Mouse (Mus musculus) limb, embryonic 11.5 days (tissue): ENCODE results near the gene Mapt. TPM values are rescaled to one million over a fixed set of nuclear protein-coding genes. Genes with fewer than 3 reads are reported as not detected.

Source experiments
- ATAC-seq: fragments of 200-750 bp; cut with Nextera tagmentation; 2 replicates; pipeline ENCODE4 v1.8.0; 2017; ENCODE audit warnings: low read depth; ENCODE audit not compliant: insufficient number of reproducible peaks, low FRiP score, low TSS enrichment
- DNase-seq: peaks from one replicate; pipeline ENCODE4 v3.0.0-alpha.2; 2015; ENCODE audit warnings: low spot score
- H3K27ac ChIP-seq: fragments of 300-500 bp; sonication (generic); replicated peaks from 2 replicates; pipeline ENCODE4 v1.5.1; 2014; ENCODE audit warnings: low read depth, mild to moderate bottlenecking, low read length
- H3K27me3 ChIP-seq: fragments of 300-500 bp; sonication (generic); 2 replicates; pipeline ENCODE4 v1.6.1; 2014; ENCODE audit warnings: mild to moderate bottlenecking, low read length, mixed read lengths; ENCODE audit not compliant: control insufficient read depth, insufficient read depth
- H3K36me3 ChIP-seq: fragments of 300-500 bp; sonication (generic); 2 replicates; pipeline ENCODE4 v1.6.1; 2014; ENCODE audit warnings: mild to moderate bottlenecking, low read length, moderate library complexity, mixed read lengths; ENCODE audit not compliant: control insufficient read depth, insufficient read depth
- H3K4me1 ChIP-seq: fragments of 300-500 bp; sonication (generic); 2 replicates; pipeline ENCODE4 v1.6.1; 2014; ENCODE audit warnings: low read length, mixed read lengths; ENCODE audit not compliant: control insufficient read depth, insufficient read depth
- H3K4me2 ChIP-seq: fragments of 300-500 bp; sonication (generic); 2 replicates; pipeline ENCODE4 v1.6.1; 2014; ENCODE audit warnings: low read depth, mild to moderate bottlenecking, moderate library complexity; ENCODE audit not compliant: severe bottlenecking
- H3K4me3 ChIP-seq: fragments of 300-500 bp; sonication (generic); 2 replicates; pipeline ENCODE4 v1.5.1; 2014; ENCODE audit warnings: low read depth, low read length
- H3K9ac ChIP-seq: fragments of 300-500 bp; sonication (generic); 2 replicates; pipeline ENCODE4 v1.6.1; 2014; ENCODE audit warnings: mild to moderate bottlenecking, low read length
- H3K9me3 ChIP-seq: fragments of 300-500 bp; sonication (generic); 2 replicates; pipeline ENCODE4 v1.6.1; 2016; ENCODE audit warnings: low read length; ENCODE audit not compliant: control insufficient read depth
- WGBS: fragments of 180-500 bp; shearing (Covaris S2); extraction: QIAGEN DNeasy Blood & Tissue Kit; methylation state at CpG from one replicate; pipeline ENCODE4 v1.1.7; 2014; 5-methylcytosine and 5-hydroxymethylcytosine counted together
- polyA plus RNA-seq: library from polyadenylated mRNA; unstranded; fragments of >200 nt; fragmentation: Nextera tagmentation; extraction: Ambion mirVana; gene quantifications from 2 replicates; pipeline ENCODE4 v1.2.1, GENCODE M21; 2014

The Mapt gene
- polyA plus RNA-seq, 1 experiment from 2014 or later: 1.1 TPM

DNA sequence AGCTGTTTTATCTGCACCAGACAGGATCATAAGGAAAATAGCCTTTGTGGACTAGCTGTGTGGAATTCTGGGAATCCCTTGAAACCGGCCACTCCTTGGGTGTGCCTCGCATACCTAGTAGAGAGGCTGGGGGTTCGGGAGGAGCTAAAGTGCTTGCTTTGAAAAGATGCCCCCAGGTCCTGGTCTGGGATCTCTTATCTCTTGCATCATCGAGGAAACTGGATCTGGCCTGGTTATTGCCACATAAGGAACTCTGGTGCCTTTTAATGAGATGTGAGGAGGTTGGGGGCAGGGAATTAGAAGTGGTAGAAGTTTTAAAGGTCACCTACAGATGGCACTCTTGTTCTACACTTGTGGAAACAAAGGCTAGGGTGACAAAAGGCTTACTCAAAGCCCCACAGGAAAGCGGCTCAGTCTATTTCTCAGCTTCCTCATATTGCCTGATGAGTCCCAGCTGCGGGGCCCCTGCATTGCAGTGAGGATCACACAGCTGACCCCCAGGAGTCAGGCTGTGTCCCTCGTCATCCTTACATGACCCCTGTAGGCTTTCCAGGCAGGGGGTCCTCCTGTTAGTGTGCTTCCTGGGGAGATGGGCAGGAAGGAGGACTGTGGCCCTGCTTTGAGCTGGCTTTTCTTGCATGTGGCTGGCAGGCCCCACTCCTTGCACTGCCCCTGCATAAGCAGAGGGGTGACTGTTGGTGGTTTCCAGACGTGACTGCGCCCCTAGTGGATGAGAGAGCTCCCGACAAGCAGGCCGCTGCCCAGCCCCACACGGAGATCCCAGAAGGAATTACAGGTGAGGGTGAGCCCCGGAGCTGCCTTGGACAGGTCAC is 58.2 kb downstream of the Mapt start:
- 17% methylated on average over 13 of the region's 13 CpGs for WGBS
- Histone ChIP-seq H3K9ac (peak overlapping the region; percentile 49; the same call in 1 of the 2 replicates), H3K27ac (peak overlapping the region; percentile 70), H3K9me3 (no peaks in the 10 kb centered on the region), H3K27me3 (no peaks in the 10 kb centered on the region), H3K36me3 (no peaks in the 10 kb centered on the region), H3K4me2 (no peak overlapping the region), H3K4me1 (no peaks in the 10 kb centered on the region), H3K4me3 (no peak overlapping the region)
- ATAC-seq (peak; percentile 74), DNase-seq (peak; percentile 87)

DNA sequence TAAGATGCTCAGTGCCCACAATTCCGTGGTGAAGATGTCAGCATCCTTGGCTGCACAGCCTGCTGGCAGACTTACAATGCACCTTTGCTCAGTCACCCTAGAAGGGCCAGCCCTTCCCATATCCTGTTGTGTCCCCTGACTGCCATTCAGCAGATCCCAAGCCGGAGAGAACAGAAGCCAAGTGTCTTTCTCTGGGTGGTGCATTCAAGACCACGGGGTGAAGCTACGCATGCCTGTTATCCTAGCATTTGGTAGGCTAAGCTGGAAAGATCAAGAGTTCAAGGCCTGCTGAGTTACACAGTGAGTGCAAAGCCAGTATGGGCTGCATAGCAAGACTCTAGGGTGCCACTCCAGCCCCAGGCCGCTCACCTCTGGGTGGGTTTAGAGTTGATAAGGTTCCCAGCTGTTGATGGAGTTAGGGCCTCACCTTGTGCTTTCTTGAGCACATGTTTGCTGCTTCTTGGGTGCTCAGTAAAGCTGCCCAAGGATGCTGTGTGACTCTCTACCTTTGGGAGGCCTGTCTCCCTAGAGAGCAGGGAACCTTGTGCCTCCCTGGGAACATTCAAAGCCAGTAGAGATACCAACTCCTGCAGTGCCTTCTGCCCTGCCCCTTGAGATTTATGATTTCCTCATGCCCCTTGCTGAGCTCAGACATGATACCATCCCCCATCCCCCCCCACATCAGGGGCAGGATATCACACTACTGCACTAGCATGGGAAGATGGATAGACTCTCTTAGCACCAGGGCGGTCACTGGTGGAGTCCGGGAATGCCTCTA is 61.4 kb downstream of the Mapt start:
- H3K36me3 ChIP-seq: no peaks in the 10 kb centered on the region
- ATAC-seq: no peak
- WGBS: 81% methylated on average over 7 of the region's 7 CpGs
- H3K4me1 ChIP-seq: no peaks in the 10 kb centered on the region
- H3K27ac ChIP-seq: no peak overlapping the region; the same call in 1 of the 2 replicates
- no peak overlapping the region for H3K4me3 ChIP-seq
- H3K27me3 ChIP-seq: no peaks in the 10 kb centered on the region
- H3K4me2 ChIP-seq: no peak overlapping the region
- no peak overlapping the region for H3K9ac ChIP-seq
- no peaks in the 10 kb centered on the region for H3K9me3 ChIP-seq
- no peak for DNase-seq

DNA sequence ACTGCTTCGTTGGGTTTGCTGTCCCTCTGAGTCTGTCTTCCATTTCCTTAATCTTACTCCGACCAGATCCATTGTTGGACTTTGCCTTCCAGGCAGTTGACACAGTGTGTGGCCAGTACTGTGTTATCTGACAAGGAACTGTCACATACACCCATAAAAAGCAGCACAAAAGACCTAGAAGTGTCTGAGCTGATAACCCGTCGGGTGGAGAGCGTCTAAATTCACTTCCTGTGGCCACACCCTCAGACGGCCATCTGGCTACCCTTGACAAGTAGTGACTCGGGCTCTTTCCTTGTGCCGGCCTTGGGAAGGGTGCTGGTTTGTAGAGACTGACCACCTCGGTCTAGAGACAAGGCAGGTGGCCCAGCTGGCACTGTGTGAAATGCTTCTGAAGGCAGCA is 62.1 kb downstream of the Mapt start:
- Histone ChIP-seq H3K9ac (no peak overlapping the region), H3K4me1 (no peaks in the 10 kb centered on the region), H3K4me3 (no peak overlapping the region), H3K27me3 (no peaks in the 10 kb centered on the region), H3K36me3 (no peaks in the 10 kb centered on the region), H3K9me3 (no peaks in the 10 kb centered on the region), H3K27ac (no peak overlapping the region), H3K4me2 (no peak overlapping the region)
- no peak for ATAC-seq
- 73% methylated on average over 9 of the region's 9 CpGs for WGBS
- no peak for DNase-seq

DNA sequence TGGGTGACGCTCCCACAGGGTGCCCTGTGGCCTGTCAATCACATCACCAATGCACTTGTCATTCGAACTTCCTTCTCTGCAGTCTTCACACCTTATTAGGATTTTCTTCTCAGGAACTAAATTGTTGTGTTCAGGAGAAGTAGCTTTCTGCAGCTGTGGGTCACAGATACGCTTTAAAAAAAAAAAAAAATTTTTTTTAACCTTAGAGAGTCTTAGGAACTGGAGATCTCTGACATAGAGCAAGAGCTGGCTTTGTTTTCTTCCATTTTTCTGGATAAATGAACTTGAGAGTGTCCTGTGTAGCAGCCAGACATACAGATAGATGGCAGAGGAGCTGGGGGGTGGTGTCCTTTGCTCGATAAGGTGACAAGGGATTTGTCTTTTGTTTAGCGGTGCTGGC is 64.0 kb downstream of the Mapt start:
- H3K27me3 ChIP-seq: no peaks in the 10 kb centered on the region
- DNase-seq: no peak
- no peak for ATAC-seq
- no peaks in the 10 kb centered on the region for H3K9me3 ChIP-seq
- no peak overlapping the region for H3K4me2 ChIP-seq
- H3K9ac ChIP-seq: no peak overlapping the region
- H3K4me1 ChIP-seq: no peaks in the 10 kb centered on the region
- no peak overlapping the region for H3K27ac ChIP-seq
- no peak overlapping the region for H3K4me3 ChIP-seq
- 66% methylated on average over 5 of the region's 5 CpGs for WGBS
- H3K36me3 ChIP-seq: no peaks in the 10 kb centered on the region

DNA sequence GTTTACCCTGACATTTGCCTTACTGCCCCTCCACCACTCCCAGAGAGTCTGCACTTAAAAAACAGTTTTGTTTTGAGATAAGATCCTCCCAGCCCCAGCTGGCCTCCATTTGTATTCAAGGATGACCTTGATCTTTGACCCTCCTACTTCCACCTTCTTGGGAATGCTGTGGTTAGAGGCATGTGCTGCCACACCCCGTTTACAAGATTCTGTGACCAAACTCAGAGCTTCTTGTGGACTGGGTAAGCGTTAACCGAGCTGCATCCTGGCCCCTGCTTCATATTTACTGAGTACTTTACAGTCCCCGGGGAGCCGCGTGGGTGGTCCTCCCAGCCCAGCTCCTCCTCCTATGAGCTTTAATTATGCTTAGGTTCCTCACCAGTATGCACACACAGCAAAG is 64.5 kb downstream of the Mapt start:
- Histone ChIP-seq H3K9ac (no peak overlapping the region), H3K27ac (no peak overlapping the region), H3K4me3 (no peak overlapping the region), H3K36me3 (no peaks in the 10 kb centered on the region), H3K9me3 (no peaks in the 10 kb centered on the region), H3K27me3 (no peaks in the 10 kb centered on the region), H3K4me1 (no peaks in the 10 kb centered on the region), H3K4me2 (no peak overlapping the region)
- DNase-seq: peak; percentile 43
- WGBS: 35% methylated on average over 6 of the region's 6 CpGs
- no peak for ATAC-seq

DNA sequence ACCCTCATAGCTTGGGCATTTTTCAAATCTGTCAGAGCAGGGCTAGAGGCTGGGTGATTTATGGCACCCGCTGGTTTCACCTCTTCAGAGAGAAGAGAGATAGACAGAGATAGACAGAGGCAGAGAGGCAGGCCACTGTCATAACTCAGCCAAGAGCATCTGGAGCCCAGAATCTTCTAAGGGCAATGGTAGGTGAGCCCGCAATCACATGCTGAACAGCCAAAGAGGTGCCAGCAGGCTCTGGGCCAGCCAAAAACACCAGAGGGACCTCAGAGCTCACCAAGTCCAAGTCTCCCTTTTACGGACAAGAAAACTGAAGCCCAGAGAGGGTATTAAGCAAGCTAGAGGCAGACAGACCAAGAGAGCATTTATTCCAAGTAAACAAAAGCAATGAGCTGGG is 66.5 kb downstream of the Mapt start:
- DNase-seq: no peak
- H3K4me3 ChIP-seq: no peak overlapping the region
- ATAC-seq: no peak
- 86% methylated on average over 3 of the region's 3 CpGs for WGBS
- H3K4me2 ChIP-seq: no peak overlapping the region
- H3K27ac ChIP-seq: no peak overlapping the region
- H3K9me3 ChIP-seq: no peaks in the 10 kb centered on the region
- no peaks in the 10 kb centered on the region for H3K36me3 ChIP-seq
- no peak overlapping the region for H3K9ac ChIP-seq
- H3K4me1 ChIP-seq: 0 out of 2 replicates have a peak, but pooled peaks cover 6% of the 10 kb centered on the region
- H3K27me3 ChIP-seq: no peaks in the 10 kb centered on the region

DNA sequence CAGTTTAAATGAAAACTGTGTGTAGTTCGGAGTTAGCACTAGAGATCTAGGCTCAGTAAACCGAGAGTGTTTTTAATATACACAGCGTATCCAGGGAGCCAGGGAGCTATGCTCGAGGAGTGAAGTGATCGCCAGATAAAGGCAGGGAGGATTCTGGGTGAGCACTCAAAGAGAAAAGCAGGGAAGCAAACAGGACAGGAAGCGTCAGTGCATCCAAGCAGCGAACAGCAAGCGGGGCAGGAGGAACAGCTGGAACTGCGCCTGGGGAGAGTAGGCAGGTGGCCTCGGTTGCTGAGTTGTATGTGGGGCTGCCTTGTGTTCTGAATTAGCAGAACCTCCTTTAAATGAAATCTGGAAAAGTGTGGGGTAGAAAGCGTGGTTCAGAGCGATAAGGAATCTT is 71.4 kb downstream of the Mapt start:
- no peaks in the 10 kb centered on the region for H3K9me3 ChIP-seq
- 45% methylated on average over 12 of the region's 12 CpGs for WGBS
- peak overlapping the region; percentile 5; the same call in 1 of the 2 replicates for H3K9ac ChIP-seq
- DNase-seq (peak; percentile 40), ATAC-seq (no peak)
- H3K27me3 ChIP-seq: no peaks in the 10 kb centered on the region
- no peaks in the 10 kb centered on the region for H3K36me3 ChIP-seq
- H3K4me1 ChIP-seq: peaks cover 10% of the 10 kb centered on the region
- H3K27ac ChIP-seq: no peak overlapping the region
- H3K4me2 ChIP-seq: no peak overlapping the region
- H3K4me3 ChIP-seq: no peak overlapping the region

DNA sequence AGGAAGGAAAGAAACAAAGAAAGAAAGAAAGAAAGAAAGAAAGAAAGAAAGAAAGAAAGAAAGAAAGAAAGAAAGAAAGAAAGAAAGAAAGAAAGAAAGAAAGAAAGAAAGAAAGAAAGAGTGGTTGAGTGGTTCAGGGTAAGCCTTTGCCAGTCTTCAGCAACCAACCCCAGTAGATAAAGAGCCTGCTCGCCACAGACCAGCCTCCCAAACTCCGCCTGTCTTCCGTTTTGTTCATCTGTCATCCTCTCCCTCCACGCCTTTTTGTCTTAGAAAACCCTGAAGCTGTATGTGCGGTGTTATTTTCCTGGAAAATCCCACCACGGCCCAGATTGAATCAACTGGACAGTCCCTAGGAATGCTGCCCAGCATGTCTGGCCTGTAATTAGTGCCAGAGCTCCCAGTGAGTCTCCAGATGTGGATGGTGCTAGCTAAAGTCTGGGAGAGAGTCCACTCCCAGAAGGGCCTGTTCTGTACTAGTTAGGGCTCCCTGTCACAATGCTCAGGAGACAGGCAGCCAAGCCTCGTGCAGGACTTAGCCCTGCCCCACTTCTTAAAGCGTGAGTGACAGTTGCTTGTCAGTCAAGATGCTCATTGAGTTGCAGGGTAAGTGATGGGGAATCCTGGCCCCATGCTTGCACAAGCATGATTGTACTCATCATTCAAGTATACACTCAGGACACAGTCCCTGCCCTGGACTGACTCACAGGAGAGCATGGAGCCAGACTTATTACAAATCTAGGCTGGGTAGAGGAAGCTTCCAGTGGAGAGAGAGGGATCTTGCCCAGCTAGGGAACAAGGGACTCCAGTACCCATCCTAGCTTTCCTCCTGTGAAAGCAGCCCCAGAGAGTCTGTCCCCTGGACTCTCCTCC is 72.1 kb downstream of the Mapt start:
- H3K36me3 ChIP-seq: no peaks in the 10 kb centered on the region
- peak; percentile 56 for DNase-seq
- no peaks in the 10 kb centered on the region for H3K27me3 ChIP-seq
- H3K27ac ChIP-seq: no peak overlapping the region
- ATAC-seq: 0 out of 2 replicates have a peak, but pooled peaks have one; percentile 19
- peaks cover 10% of the 10 kb centered on the region for H3K4me1 ChIP-seq
- H3K4me2 ChIP-seq: no peak overlapping the region
- H3K4me3 ChIP-seq: no peak overlapping the region
- H3K9me3 ChIP-seq: no peaks in the 10 kb centered on the region
- H3K9ac ChIP-seq: no peak overlapping the region
- WGBS: 25% methylated on average over 8 of the region's 8 CpGs
